Mouse (Mus musculus) neural tube, embryonic 11.5 days (tissue): ENCODE data around the gene Omt2a. TPM values are rescaled to one million over a fixed set of nuclear protein-coding genes. Genes with fewer than 3 reads are reported as not detected.
"Not testable (repeated sequence)": the region's sequence is repeated elsewhere in the genome, so short reads cannot be mapped to it uniquely, and the experiment has no call there.

Experiments used
- ATAC-seq: fragments of 200-750 bp; cut with Nextera tagmentation; 2 replicates; pipeline ENCODE4 v1.8.0; 2017; ENCODE audit warnings: moderate number of reproducible peaks, mild to moderate bottlenecking, moderate TSS enrichment, moderate library complexity; ENCODE audit not compliant: insufficient read depth, low FRiP score, low TSS enrichment
- DNase-seq: peaks from one replicate; pipeline ENCODE4 v3.0.0-alpha.2; 2015; ENCODE audit warnings: low spot score
- H3K27ac ChIP-seq: fragments of 300-500 bp; sonication (generic); 2 replicates; pipeline ENCODE4 v1.5.1; 2014; ENCODE audit warnings: low read depth, mild to moderate bottlenecking, low read length
- H3K27me3 ChIP-seq: fragments of 300-500 bp; sonication (generic); 2 replicates; pipeline ENCODE4 v1.6.1; 2014; ENCODE audit warnings: mild to moderate bottlenecking, low read length, mixed read lengths; ENCODE audit not compliant: control insufficient read depth, insufficient read depth
- H3K36me3 ChIP-seq: fragments of 300-500 bp; sonication (generic); 2 replicates; pipeline ENCODE4 v1.6.1; 2014; ENCODE audit warnings: mild to moderate bottlenecking, low read length, moderate library complexity, mixed read lengths; ENCODE audit not compliant: control insufficient read depth, insufficient read depth
- H3K4me1 ChIP-seq: fragments of 300-500 bp; sonication (generic); 2 replicates; pipeline ENCODE4 v1.6.1; 2014; ENCODE audit warnings: low read length, mixed read lengths; ENCODE audit not compliant: control insufficient read depth, insufficient read depth
- H3K4me2 ChIP-seq: fragments of 300-500 bp; sonication (generic); 2 replicates; pipeline ENCODE4 v1.6.1; 2014; ENCODE audit warnings: low read depth, mild to moderate bottlenecking, moderate library complexity
- H3K4me3 ChIP-seq: fragments of 300-500 bp; sonication (generic); 2 replicates; pipeline ENCODE4 v1.5.1; 2014; ENCODE audit warnings: low read depth, low read length
- H3K9ac ChIP-seq: fragments of 300-500 bp; sonication (generic); 2 replicates; pipeline ENCODE4 v1.6.1; 2014; ENCODE audit warnings: mild to moderate bottlenecking, low read length
- H3K9me3 ChIP-seq: fragments of 300-500 bp; sonication (generic); 2 replicates; pipeline ENCODE4 v1.6.1; 2016; ENCODE audit warnings: low read length; ENCODE audit not compliant: control insufficient read depth
- WGBS: fragments of 180-500 bp; shearing (Covaris S2); extraction: QIAGEN DNeasy Blood & Tissue Kit; methylation state at CpG from one replicate; pipeline ENCODE4 v1.1.7; 2014; 5-methylcytosine and 5-hydroxymethylcytosine counted together
- polyA plus RNA-seq: library from polyadenylated mRNA; unstranded; fragments of >200 nt; fragmentation: Nextera tagmentation; extraction: Ambion mirVana; gene quantifications from 2 replicates; pipeline ENCODE4 v1.2.1, GENCODE M21; 2014

The Omt2a gene
- polyA plus RNA-seq, 1 experiment from 2014 or later: not detected

- not testable (repeated sequence) for ATAC-seq, H3K27ac ChIP-seq, H3K27me3 ChIP-seq, H3K4me2 ChIP-seq, H3K9ac ChIP-seq, H3K9me3 ChIP-seq, DNase-seq, H3K4me3 ChIP-seq, H3K36me3 ChIP-seq, H3K4me1 ChIP-seq
These were observed 35.4 kb upstream of the Omt2a start for GRCm38 (mm10) chr9:78350007-78350406.

- not testable (repeated sequence) for H3K27me3 ChIP-seq, H3K9ac ChIP-seq, ATAC-seq, H3K9me3 ChIP-seq, H3K4me2 ChIP-seq, H3K4me1 ChIP-seq, H3K27ac ChIP-seq, H3K4me3 ChIP-seq, DNase-seq, H3K36me3 ChIP-seq
- 80% methylated on average over 3 of the region's 3 CpGs for WGBS
These were observed 34.5 kb upstream of the Omt2a start for GRCm38 (mm10) chr9:78349141-78349540.

- not testable (repeated sequence) for H3K4me2 ChIP-seq, H3K27ac ChIP-seq, H3K27me3 ChIP-seq, ATAC-seq, H3K9me3 ChIP-seq, DNase-seq, H3K4me3 ChIP-seq, H3K4me1 ChIP-seq, H3K36me3 ChIP-seq, H3K9ac ChIP-seq
- 64% methylated on average over 6 of the region's 6 CpGs for WGBS
These were observed 33.8 kb upstream of the Omt2a start for GRCm38 (mm10) chr9:78348206-78349004.

GRCm38 (mm10) chr9:78347004-78347403, 32.4 kb upstream of the Omt2a start:
- Histone ChIP-seq H3K4me2 (no peak overlapping the region), H3K9ac (no peak overlapping the region), H3K27me3 (no peaks in the 10 kb centered on the region), H3K27ac (no peak overlapping the region), H3K36me3 (no peaks in the 10 kb centered on the region), H3K4me3 (no peak overlapping the region), H3K9me3 (no peaks in the 10 kb centered on the region), H3K4me1 (no peaks in the 10 kb centered on the region)
- no peak for DNase-seq
- 76% methylated on average over 3 of the region's 3 CpGs for WGBS
- no peak for ATAC-seq

GRCm38 (mm10) chr9:78345235-78345634, 30.6 kb upstream of the Omt2a start:
- H3K9ac ChIP-seq, H3K4me3 ChIP-seq, H3K27me3 ChIP-seq, H3K9me3 ChIP-seq, H3K4me1 ChIP-seq, DNase-seq, H3K36me3 ChIP-seq, H3K4me2 ChIP-seq, ATAC-seq, H3K27ac ChIP-seq: not testable (repeated sequence)
- WGBS: 75% methylated on average over 3 of the region's 4 CpGs

- 86% methylated on average over 9 of the region's 9 CpGs for WGBS
- DNase-seq, H3K4me3 ChIP-seq, ATAC-seq, H3K36me3 ChIP-seq, H3K9ac ChIP-seq, H3K4me2 ChIP-seq, H3K27ac ChIP-seq, H3K4me1 ChIP-seq, H3K27me3 ChIP-seq, H3K9me3 ChIP-seq: not testable (repeated sequence)
These were observed 28.5 kb upstream of the Omt2a start for GRCm38 (mm10) chr9:78343055-78343454.

GRCm38 (mm10) chr9:78342494-78342893, 27.9 kb upstream of the Omt2a start:
- H3K4me2 ChIP-seq, H3K27ac ChIP-seq, H3K4me3 ChIP-seq, ATAC-seq, H3K4me1 ChIP-seq, H3K36me3 ChIP-seq, H3K27me3 ChIP-seq, H3K9ac ChIP-seq, DNase-seq, H3K9me3 ChIP-seq: not testable (repeated sequence)
- 89% methylated on average over 4 of the region's 4 CpGs for WGBS

- not testable (repeated sequence) for H3K27me3 ChIP-seq, H3K36me3 ChIP-seq, H3K9me3 ChIP-seq, H3K4me1 ChIP-seq, H3K4me3 ChIP-seq, H3K9ac ChIP-seq, H3K27ac ChIP-seq, H3K4me2 ChIP-seq, ATAC-seq
- 16% methylated on average over 8 of the region's 8 CpGs for WGBS
- peak; percentile 53 for DNase-seq
These were observed 25.7 kb upstream of the Omt2a start for GRCm38 (mm10) chr9:78340324-78340723.

GRCm38 (mm10) chr9:78337050-78337449, 22.5 kb upstream of the Omt2a start:
- not testable (repeated sequence) for H3K4me3 ChIP-seq, H3K27ac ChIP-seq, H3K4me1 ChIP-seq, ATAC-seq, H3K4me2 ChIP-seq, H3K9me3 ChIP-seq, DNase-seq, H3K9ac ChIP-seq, H3K27me3 ChIP-seq, H3K36me3 ChIP-seq
